Mouse (Mus musculus): ENCODE data around the gene Eppin. TPM values are rescaled to one million over a fixed set of nuclear protein-coding genes. Genes with fewer than 3 reads are reported as not detected.

Gene Eppin
- polyA plus RNA-seq, 1 experiment from 2014 or later = not detected

DNA sequence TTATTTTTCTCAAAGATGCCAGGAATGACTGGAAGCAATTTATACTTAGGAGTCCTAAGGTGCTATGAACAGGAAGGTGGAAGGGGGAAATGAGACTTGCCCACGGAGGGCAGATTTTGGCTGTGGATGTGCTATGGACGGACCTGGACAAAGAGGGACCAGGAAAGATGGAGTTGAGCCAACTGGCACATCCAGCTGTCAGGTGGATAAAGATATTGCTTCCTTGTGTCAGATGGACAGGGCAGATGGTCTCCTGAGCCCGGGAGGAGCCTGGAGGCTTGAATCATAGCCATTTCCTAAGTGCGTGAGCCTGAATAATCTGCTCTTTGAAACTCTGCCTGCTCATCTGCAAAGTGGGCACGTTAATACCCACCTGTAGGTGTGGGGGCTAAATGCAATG, 29.0 kb downstream of the Eppin start:
- WGBS = 56% methylated on average over 5 of the region's 5 CpGs
- peak overlapping the region; percentile 97 for H3K4me2 ChIP-seq (ENCODE audit: low read depth, low read length)
- H3K36me3 ChIP-seq (ENCODE audit: control insufficient read depth, insufficient read depth, low read length) = no peaks in the 10 kb centered on the region
- ATAC-seq (ENCODE audit: low read depth) = no peak
- no peaks in the 10 kb centered on the region for H3K9me3 ChIP-seq (ENCODE audit: control insufficient read depth, low read length)
- no peaks in the 10 kb centered on the region for H3K27me3 ChIP-seq (replicated peaks; ENCODE audit: control insufficient read depth, insufficient read depth, low read length)
- H3K4me3 ChIP-seq (ENCODE audit: low read depth, low read length) = no peak overlapping the region
- 0 out of 2 replicates have a peak, but pooled peaks cover 5% of the 10 kb centered on the region for H3K4me1 ChIP-seq (ENCODE audit: control insufficient read depth, insufficient read depth, low read length)
- no peak for DNase-seq (ENCODE audit: low spot score)
- H3K27ac ChIP-seq (replicated peaks; ENCODE audit: low read depth, low read length) = no peak overlapping the region
- peak overlapping the region; percentile 69 for H3K9ac ChIP-seq (ENCODE audit: low read depth, low read length)

DNA sequence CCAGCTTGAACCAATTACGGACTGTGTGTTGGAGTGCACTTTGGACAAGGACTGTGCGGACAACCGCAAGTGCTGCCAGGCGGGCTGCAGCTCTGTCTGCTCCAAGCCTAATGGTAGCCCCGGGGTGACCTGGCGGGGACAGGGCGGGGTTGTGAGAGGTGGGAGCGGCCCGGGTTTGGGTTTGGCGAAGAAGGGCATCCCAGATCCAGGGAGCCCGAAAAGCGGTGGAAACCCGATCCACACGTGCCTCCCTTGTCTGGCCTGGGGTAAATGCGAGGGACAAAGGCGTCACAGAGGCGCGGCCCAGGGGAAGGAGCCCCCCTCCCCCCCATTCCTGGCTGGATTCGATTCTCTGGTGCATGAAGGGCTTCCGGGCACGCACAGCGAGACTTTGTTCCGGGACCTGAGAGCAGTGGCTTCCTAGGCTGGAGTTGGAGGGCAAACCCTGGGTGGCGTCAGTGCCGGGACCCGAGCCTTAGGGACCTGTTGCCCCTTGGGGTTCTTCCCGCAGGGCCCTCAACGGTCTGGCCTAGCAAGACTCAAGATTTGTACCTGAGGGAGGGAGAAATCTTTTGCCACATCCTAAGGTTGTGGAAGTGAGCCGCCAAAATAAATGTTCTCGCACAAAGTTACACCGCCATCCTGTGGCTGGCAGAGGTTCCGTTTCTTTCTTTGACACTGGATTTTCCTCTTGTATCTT, 29.9 kb downstream of the Eppin start:
- H3K36me3 ChIP-seq (ENCODE audit: control insufficient read depth, insufficient read depth, low read length) = no peaks in the 10 kb centered on the region
- peak overlapping the region; percentile 69 for H3K9ac ChIP-seq (ENCODE audit: low read depth, low read length)
- DNase-seq (ENCODE audit: low spot score) = peak; percentile 79
- H3K9me3 ChIP-seq (ENCODE audit: control insufficient read depth, low read length) = no peaks in the 10 kb centered on the region
- 0 out of 2 replicates have a peak, but pooled peaks cover 5% of the 10 kb centered on the region for H3K4me1 ChIP-seq (ENCODE audit: control insufficient read depth, insufficient read depth, low read length)
- ATAC-seq (ENCODE audit: low read depth) = peak; percentile 68
- H3K4me3 ChIP-seq (ENCODE audit: low read depth, low read length) = peak overlapping the region; percentile 46
- H3K27me3 ChIP-seq (replicated peaks; ENCODE audit: control insufficient read depth, insufficient read depth, low read length) = no peaks in the 10 kb centered on the region
- H3K4me2 ChIP-seq (ENCODE audit: low read depth, low read length) = peak overlapping the region; percentile 97
- WGBS = 0% methylated on average over 24 of the region's 32 CpGs
- no peak overlapping the region; the same call in 1 of the 2 replicates for H3K27ac ChIP-seq (replicated peaks; ENCODE audit: low read depth, low read length)

DNA sequence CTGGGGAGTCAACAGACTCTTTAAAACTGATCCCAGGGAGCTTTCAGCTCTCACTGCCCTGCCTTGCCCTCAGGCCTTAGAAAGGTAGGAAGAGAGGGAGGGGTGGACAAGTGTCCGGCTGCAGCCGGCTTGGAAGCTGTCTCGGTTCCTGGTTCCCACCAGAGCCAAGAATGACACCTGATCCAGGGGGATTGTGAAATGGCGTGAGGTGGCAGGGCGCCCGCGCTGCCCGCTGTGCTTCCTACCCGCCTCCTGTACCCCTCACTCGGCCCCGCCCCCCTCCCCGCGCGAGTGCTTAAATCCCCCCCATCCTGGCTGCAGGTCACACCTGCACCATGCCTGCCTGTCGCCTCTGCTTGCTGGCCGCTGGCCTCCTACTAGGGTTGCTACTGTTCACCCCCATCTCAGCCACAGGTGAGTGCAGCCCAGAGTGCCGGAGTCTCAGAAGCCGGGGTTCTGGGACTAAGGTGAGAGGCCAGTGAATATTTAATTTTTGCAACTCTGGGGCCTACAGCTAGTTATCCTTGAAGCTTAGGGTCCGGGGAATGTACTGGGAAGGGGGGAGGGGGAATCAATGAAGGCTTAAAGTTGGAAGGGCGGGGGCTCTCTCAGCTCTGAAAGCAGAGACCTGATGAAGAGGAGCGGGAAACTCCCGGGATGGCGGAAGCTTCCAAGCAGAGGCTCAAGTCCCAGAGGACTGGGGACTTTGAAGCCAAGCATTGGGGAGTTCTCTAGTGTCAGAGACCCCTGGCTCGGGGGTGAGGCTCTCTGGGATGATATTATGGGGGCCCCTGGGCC, 30.8 kb downstream of the Eppin start, which contains the start of gene Wfdc2:
TSS of gene Wfdc2 (plus strand) at position 23 of the 798 bp plus-strand sequence.
- Histone ChIP-seq H3K4me2 (ENCODE audit: low read depth, low read length) (peak within 1 kb of the TSS; percentile 97), H3K27ac (replicated peaks; ENCODE audit: low read depth, low read length) (no peak within 1 kb of the TSS; the same call in 1 of the 2 replicates), H3K4me1 (ENCODE audit: control insufficient read depth, insufficient read depth, low read length) (0 out of 2 replicates have a peak, but pooled peaks cover 5% of the 10 kb centered on the region), H3K36me3 (ENCODE audit: control insufficient read depth, insufficient read depth, low read length) (no peaks in the 10 kb centered on the region), H3K9ac (ENCODE audit: low read depth, low read length) (peak within 1 kb of the TSS; percentile 69), H3K27me3 (replicated peaks; ENCODE audit: control insufficient read depth, insufficient read depth, low read length) (no peaks in the 10 kb centered on the region), H3K9me3 (ENCODE audit: control insufficient read depth, low read length) (no peaks in the 10 kb centered on the region), H3K4me3 (ENCODE audit: low read depth, low read length) (peak within 1 kb of the TSS; percentile 46)
- ATAC-seq (ENCODE audit: low read depth) (peak; percentile 35; the same call in 1 of the 2 replicates), DNase-seq (ENCODE audit: low spot score) (no peak)
- 3% methylated on average over 23 of the region's 24 CpGs for WGBS

DNA sequence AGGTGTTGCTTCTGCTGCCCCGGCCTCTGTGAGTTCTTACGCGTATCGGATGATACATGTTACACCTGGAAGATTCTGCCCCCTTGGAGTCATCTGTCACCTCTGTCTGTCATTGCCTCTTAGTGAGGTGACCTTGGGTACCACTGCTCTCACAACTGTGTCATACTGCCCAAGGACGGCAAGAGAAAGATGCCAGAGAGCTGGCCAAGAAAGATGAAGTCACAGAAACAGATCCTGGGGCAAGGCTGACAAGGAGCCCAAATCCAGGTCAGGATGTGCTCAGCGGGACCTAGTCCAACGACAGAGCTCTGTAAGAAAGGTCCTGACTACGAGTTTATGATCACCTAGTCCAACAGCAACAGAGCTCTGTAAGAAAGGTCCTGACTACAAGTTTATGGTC, 33.3 kb downstream of the Eppin start:
- no peak for ATAC-seq (ENCODE audit: low read depth)
- WGBS = 91% methylated on average over 8 of the region's 8 CpGs
- no peak overlapping the region for H3K4me2 ChIP-seq (ENCODE audit: low read depth, low read length)

DNA sequence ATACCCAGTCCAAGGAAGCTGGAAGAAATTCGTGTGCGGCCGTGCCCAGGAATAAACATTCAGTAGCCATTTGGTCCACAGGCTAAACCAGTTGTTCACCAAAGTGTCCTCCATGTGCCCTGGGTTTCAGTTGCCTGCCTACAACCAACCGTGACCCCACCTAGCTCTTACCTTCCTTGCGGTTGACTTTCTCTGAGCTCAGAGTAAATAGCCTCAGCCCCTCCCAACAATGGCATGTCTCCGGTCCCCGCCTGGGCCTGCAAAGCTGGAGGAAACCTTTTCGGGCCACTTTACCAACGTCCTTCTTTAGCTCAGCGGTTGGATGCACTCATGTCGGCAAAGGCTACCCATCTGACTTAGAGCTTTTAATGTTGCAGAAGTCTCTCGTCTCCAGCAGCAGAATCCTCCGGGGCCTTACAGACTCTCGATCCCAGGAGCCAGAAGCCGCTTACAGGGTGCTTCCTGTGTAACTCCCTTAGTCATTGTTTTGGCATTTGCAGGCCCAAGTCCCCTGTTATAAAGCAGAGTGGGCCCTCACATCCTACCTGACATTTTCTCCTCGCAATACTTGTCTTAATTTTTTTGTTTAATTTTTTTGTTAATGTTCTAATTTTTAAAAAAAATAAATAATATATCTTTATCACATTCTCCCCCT, 34.3 kb downstream of the Eppin start:
- ATAC-seq (ENCODE audit: low read depth) = no peak
- WGBS = 39% methylated on average over 16 of the region's 16 CpGs

More for the DNA sequence above, 33.3 kb downstream of the Eppin start:
- Histone ChIP-seq H3K36me3 (ENCODE audit: control insufficient read depth, insufficient read depth, low read length) (no peaks in the 10 kb centered on the region), H3K27me3 (replicated peaks; ENCODE audit: control insufficient read depth, insufficient read depth, low read length) (no peaks in the 10 kb centered on the region), H3K27ac (replicated peaks; ENCODE audit: low read depth, low read length) (no peak overlapping the region), H3K4me3 (ENCODE audit: low read depth, low read length) (no peak overlapping the region), H3K9me3 (ENCODE audit: control insufficient read depth, low read length) (no peaks in the 10 kb centered on the region), H3K4me1 (ENCODE audit: control insufficient read depth, insufficient read depth, low read length) (0 out of 2 replicates have a peak, but pooled peaks cover 5% of the 10 kb centered on the region), H3K9ac (ENCODE audit: low read depth, low read length) (no peak overlapping the region)
- no peak for DNase-seq (ENCODE audit: low spot score)

DNA sequence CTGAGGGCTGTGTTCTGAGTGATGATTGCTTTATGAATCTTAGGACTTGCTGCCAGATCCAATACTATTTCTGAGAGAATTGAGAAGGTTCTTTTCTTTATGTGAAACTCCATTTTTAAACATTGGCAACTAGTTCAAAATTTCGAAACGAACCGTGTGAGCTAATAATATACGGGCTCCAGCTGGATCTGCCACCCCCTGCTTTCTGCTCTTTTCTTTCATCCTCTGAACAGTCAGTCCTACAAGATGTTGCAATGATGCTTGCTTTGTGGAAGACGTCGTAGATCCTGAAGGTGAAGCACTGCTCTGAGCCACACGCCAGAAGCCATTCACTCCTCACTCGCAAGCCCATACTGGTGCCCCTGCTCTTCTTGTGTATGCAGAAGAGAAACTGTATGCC, 35.0 kb downstream of the Eppin start:
- H3K4me3 ChIP-seq (ENCODE audit: low read depth, low read length) = no peak overlapping the region
- ATAC-seq (ENCODE audit: low read depth) (no peak), DNase-seq (ENCODE audit: low spot score) (no peak)
- H3K4me1 ChIP-seq (ENCODE audit: control insufficient read depth, insufficient read depth, low read length) = 0 out of 2 replicates have a peak, but pooled peaks cover 5% of the 10 kb centered on the region
- no peaks in the 10 kb centered on the region for H3K36me3 ChIP-seq (ENCODE audit: control insufficient read depth, insufficient read depth, low read length)
- H3K9ac ChIP-seq (ENCODE audit: low read depth, low read length) = no peak overlapping the region
- H3K4me2 ChIP-seq (ENCODE audit: low read depth, low read length) = no peak overlapping the region
- no peak overlapping the region for H3K27ac ChIP-seq (replicated peaks; ENCODE audit: low read depth, low read length)
- H3K27me3 ChIP-seq (replicated peaks; ENCODE audit: control insufficient read depth, insufficient read depth, low read length) = no peaks in the 10 kb centered on the region
- H3K9me3 ChIP-seq (ENCODE audit: control insufficient read depth, low read length) = no peaks in the 10 kb centered on the region
- 75% methylated on average over 8 of the region's 8 CpGs for WGBS

More for the DNA sequence above, 34.3 kb downstream of the Eppin start:
- Histone ChIP-seq H3K27ac (replicated peaks; ENCODE audit: low read depth, low read length) (no peak overlapping the region), H3K4me3 (ENCODE audit: low read depth, low read length) (no peak overlapping the region), H3K9me3 (ENCODE audit: control insufficient read depth, low read length) (no peaks in the 10 kb centered on the region), H3K27me3 (replicated peaks; ENCODE audit: control insufficient read depth, insufficient read depth, low read length) (no peaks in the 10 kb centered on the region), H3K9ac (ENCODE audit: low read depth, low read length) (no peak overlapping the region), H3K4me2 (ENCODE audit: low read depth, low read length) (no peak overlapping the region), H3K36me3 (ENCODE audit: control insufficient read depth, insufficient read depth, low read length) (no peaks in the 10 kb centered on the region), H3K4me1 (ENCODE audit: control insufficient read depth, insufficient read depth, low read length) (0 out of 2 replicates have a peak, but pooled peaks cover 5% of the 10 kb centered on the region)
- DNase-seq (ENCODE audit: low spot score) = peak; percentile 50

DNA sequence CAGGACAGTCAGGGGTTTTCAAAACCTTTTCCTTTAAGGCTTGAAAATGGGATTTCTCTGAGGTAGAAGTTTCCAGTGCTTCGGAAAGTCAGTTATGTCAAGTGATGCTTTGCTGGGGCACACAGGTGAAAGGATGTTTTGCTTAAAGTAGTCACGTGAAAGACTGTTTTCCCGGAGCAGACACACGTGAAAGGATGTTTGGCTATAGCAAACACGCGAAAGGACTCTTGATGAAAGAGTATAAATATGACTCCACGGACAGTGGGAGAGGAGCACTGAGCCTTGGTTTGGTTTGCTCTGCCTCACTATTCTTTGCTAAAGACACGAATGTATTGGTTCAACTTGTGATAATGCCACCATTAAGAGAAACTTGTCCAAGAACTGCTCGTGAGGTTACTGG, 41.9 kb downstream of the Eppin start:
- Histone ChIP-seq H3K9ac (ENCODE audit: low read depth, low read length) (no peak overlapping the region), H3K9me3 (ENCODE audit: control insufficient read depth, low read length) (no peaks in the 10 kb centered on the region), H3K27me3 (replicated peaks; ENCODE audit: control insufficient read depth, insufficient read depth, low read length) (no peaks in the 10 kb centered on the region; the same call in 1 of the 2 replicates), H3K4me1 (ENCODE audit: control insufficient read depth, insufficient read depth, low read length) (no peaks in the 10 kb centered on the region), H3K4me2 (ENCODE audit: low read depth, low read length) (no peak overlapping the region), H3K27ac (replicated peaks; ENCODE audit: low read depth, low read length) (no peak overlapping the region), H3K36me3 (ENCODE audit: control insufficient read depth, insufficient read depth, low read length) (no peaks in the 10 kb centered on the region), H3K4me3 (ENCODE audit: low read depth, low read length) (no peak overlapping the region)
- ATAC-seq (ENCODE audit: low read depth) = no peak
- 85% methylated on average over 9 of the region's 9 CpGs for WGBS
- DNase-seq (ENCODE audit: low spot score) = no peak

DNA sequence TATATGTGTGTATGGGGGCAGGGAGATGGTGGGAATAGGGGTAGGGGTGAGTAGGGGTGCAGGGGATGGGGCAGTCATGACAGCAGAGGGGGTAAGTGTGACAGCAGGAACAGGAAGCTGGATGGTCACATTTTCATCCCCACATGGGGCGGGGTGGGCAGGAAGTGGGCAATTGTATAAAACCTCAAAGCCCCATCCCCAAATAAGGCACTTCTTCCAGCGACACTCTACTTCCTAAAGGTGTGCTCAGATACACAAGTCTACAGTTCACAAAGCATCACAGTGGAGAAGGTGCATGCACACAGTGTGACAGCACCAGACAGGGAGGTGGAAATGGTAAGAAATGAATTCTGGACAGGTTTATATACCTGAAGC, 42.5 kb downstream of the Eppin start:
- Histone ChIP-seq H3K4me2 (ENCODE audit: low read depth, low read length) (no peak overlapping the region), H3K4me1 (ENCODE audit: control insufficient read depth, insufficient read depth, low read length) (no peaks in the 10 kb centered on the region), H3K9ac (ENCODE audit: low read depth, low read length) (no peak overlapping the region), H3K27ac (replicated peaks; ENCODE audit: low read depth, low read length) (no peak overlapping the region), H3K36me3 (ENCODE audit: control insufficient read depth, insufficient read depth, low read length) (no peaks in the 10 kb centered on the region), H3K4me3 (ENCODE audit: low read depth, low read length) (no peak overlapping the region), H3K27me3 (replicated peaks; ENCODE audit: control insufficient read depth, insufficient read depth, low read length) (no peaks in the 10 kb centered on the region; the same call in 1 of the 2 replicates), H3K9me3 (ENCODE audit: control insufficient read depth, low read length) (no peaks in the 10 kb centered on the region)
- ATAC-seq (ENCODE audit: low read depth) (no peak), DNase-seq (ENCODE audit: low spot score) (no peak)
- 65% methylated on average over 2 of the region's 2 CpGs for WGBS
